Mouse (Mus musculus) testis, adult 2 months (tissue): ENCODE results near the gene Alk.

ENCODE experiments used
- CTCF ChIP-seq: fragments of 200-500 bp; IDR thresholded peaks from 2 replicates; pipeline ENCODE4 v1.5.1; 2012; ENCODE audit warnings: low read depth, mild to moderate bottlenecking, inconsistent platforms, low read length, moderate library complexity; ENCODE audit not compliant: control insufficient read depth, insufficient read depth, insufficient replicate concordance
- POLR2A ChIP-seq: fragments of 200-500 bp; IDR thresholded peaks from 2 replicates; pipeline ENCODE4 v1.6.1; 2012; ENCODE audit warnings: low read depth, mild to moderate bottlenecking, inconsistent platforms, low read length, moderate library complexity; ENCODE audit not compliant: control insufficient read depth

DNA sequence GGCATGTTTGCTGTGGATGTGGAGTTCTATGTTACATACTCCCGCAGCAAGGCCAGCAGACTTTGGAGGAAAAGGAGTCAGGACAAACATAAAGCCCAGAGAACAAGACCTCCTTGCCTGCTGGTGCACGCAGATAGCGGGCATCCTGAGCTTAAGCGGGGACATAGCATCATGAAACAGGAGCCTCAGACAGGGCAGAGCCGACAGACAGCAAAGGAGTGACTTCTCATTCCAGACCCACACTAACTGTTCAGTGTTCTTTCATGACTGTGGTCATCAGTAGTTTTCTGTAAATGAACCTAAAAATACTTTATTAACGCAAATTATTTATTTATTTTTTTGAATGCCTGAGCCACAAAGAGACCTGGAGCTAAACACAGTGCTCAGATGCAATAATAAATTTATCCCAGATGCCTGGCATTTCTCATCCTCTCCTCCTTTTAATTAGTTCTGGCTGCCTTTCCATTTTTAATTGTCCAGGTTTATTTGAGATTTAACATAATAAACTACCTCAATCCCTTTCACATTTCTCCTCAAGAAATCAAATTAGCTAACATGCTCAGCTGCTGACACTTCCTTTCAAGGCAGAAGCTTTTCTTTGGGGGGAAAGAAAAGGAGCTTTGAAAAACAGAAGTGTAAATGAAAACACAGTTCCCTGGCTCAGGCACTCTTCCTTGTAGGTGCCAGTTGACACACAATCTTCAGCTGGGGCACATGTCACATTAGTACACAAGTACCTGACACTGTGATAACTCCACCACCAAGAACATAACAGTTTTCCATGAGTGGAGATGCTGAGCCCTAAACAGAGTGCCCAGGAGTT lies 311.8 kb downstream of the Alk start:
- TF ChIP-seq CTCF, result no peak
- TF ChIP-seq POLR2A, result no peak
